Mouse (Mus musculus) kidney, embryonic 14.5 days (tissue): ENCODE measurements around the gene Mob3c. TPM values are rescaled to one million over a fixed set of nuclear protein-coding genes. Genes with fewer than 3 reads are reported as not detected.

Experiments used
- ATAC-seq: fragments of 200-750 bp; cut with Nextera tagmentation; 2 replicates; pipeline ENCODE4 v1.8.0; 2017; ENCODE audit warnings: moderate number of reproducible peaks, mild to moderate bottlenecking, moderate TSS enrichment, moderate library complexity; ENCODE audit not compliant: low FRiP score, low TSS enrichment
- H3K27ac ChIP-seq: fragments of 300-500 bp; sonication (generic); 2 replicates; pipeline ENCODE4 v1.5.1; 2014; ENCODE audit warnings: low read depth, mild to moderate bottlenecking, low read length, moderate library complexity, mixed read lengths
- H3K27me3 ChIP-seq: fragments of 300-500 bp; sonication (generic); 2 replicates; pipeline ENCODE4 v1.6.1; 2014; ENCODE audit warnings: mild to moderate bottlenecking, low read length; ENCODE audit not compliant: control insufficient read depth, insufficient read depth
- H3K36me3 ChIP-seq: fragments of 300-500 bp; sonication (generic); 2 replicates; pipeline ENCODE4 v1.6.1; 2014; ENCODE audit warnings: low read length, mixed read lengths; ENCODE audit not compliant: control insufficient read depth, insufficient read depth
- H3K4me1 ChIP-seq: fragments of 300-500 bp; sonication (generic); 2 replicates; pipeline ENCODE4 v1.6.1; 2014; ENCODE audit warnings: low read length, mixed read lengths; ENCODE audit not compliant: control insufficient read depth, insufficient read depth
- H3K4me2 ChIP-seq: fragments of 300-500 bp; sonication (generic); replicated peaks from 2 replicates; pipeline ENCODE4 v1.6.1; 2014; ENCODE audit warnings: low read depth, mild to moderate bottlenecking, low read length
- H3K4me3 ChIP-seq: fragments of 300-500 bp; sonication (generic); 2 replicates; pipeline ENCODE4 v1.5.1; 2014; ENCODE audit warnings: mild to moderate bottlenecking, low read length
- H3K9ac ChIP-seq: fragments of 300-500 bp; sonication (generic); 2 replicates; pipeline ENCODE4 v1.6.1; 2014; ENCODE audit warnings: low read depth, mild to moderate bottlenecking, low read length, moderate library complexity
- H3K9me3 ChIP-seq: fragments of 300-500 bp; sonication (generic); 2 replicates; pipeline ENCODE4 v1.6.1; 2016; ENCODE audit warnings: low read length; ENCODE audit not compliant: control insufficient read depth
- WGBS: fragments of 180-500 bp; shearing (Covaris S2); extraction: QIAGEN DNeasy Blood & Tissue Kit; methylation state at CpG from one replicate; pipeline ENCODE4 v1.1.7; 2014; 5-methylcytosine and 5-hydroxymethylcytosine counted together
- polyA plus RNA-seq: library from polyadenylated mRNA; unstranded; fragments of >200 nt; fragmentation: Nextera tagmentation; extraction: Ambion mirVana; gene quantifications from 2 replicates; pipeline ENCODE4 v1.2.1, GENCODE M21; 2014

Mob3c gene
- polyA plus RNA-seq, 1 experiment from 2014 or later: 9.9 TPM

DNA sequence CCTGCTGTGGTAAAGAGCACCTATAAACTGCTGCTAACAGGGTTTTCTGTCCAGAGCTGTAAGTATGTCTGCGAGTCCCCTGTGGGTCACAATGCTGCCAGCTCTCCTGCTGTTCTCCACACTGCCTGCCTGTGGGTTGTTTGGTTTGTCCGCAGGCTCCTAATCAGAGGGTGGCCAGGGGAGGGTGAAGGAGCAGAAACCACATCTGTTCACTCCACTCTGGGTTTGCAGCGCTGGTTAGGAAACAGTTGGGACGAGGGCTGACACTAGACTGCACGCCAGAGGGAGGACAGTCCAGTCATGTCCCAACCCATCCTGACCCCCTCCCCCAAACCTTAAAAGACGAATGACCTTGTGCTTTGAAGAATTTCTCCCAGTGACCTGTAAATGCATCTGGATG is 27.2 kb downstream of the Mob3c start:
- H3K4me1 ChIP-seq: no peaks in the 10 kb centered on the region
- peaks cover 14% of the 10 kb centered on the region; the same call in 1 of the 2 replicates for H3K36me3 ChIP-seq
- H3K4me2 ChIP-seq: no peak overlapping the region
- WGBS: 31% methylated on average over 6 of the region's 6 CpGs
- no peak for ATAC-seq
- no peaks in the 10 kb centered on the region for H3K27me3 ChIP-seq
- H3K9me3 ChIP-seq: no peaks in the 10 kb centered on the region
- H3K9ac ChIP-seq: no peak overlapping the region
- H3K27ac ChIP-seq: no peak overlapping the region
- no peak overlapping the region for H3K4me3 ChIP-seq

DNA sequence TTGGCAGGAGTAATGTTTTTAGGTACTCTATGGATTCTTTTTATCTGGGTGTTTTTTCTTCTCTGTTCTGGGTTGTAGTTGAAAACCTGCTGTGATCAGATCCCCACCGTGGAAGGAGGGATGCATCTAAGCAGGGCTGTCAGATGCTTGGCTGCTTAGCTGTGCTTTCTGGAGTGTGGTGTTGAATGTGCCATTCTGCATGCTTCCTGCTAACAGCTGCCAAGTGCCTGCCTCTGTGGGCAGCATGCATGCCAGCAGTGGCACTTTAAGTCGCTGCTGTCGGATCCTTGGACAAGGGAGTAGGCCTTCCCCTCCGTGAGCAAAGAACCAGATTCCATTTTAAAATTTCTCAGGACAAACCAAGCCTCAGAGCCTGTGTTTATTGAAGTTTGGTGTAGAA is 27.7 kb downstream of the Mob3c start:
- H3K4me1 ChIP-seq: no peaks in the 10 kb centered on the region
- H3K4me3 ChIP-seq: no peak overlapping the region
- 72% methylated on average over 4 of the region's 4 CpGs for WGBS
- H3K9me3 ChIP-seq: no peaks in the 10 kb centered on the region
- H3K9ac ChIP-seq: no peak overlapping the region
- no peak overlapping the region for H3K27ac ChIP-seq
- peaks cover 17% of the 10 kb centered on the region; the same call in 1 of the 2 replicates for H3K36me3 ChIP-seq
- no peak for ATAC-seq
- H3K27me3 ChIP-seq: no peaks in the 10 kb centered on the region
- no peak overlapping the region for H3K4me2 ChIP-seq

DNA sequence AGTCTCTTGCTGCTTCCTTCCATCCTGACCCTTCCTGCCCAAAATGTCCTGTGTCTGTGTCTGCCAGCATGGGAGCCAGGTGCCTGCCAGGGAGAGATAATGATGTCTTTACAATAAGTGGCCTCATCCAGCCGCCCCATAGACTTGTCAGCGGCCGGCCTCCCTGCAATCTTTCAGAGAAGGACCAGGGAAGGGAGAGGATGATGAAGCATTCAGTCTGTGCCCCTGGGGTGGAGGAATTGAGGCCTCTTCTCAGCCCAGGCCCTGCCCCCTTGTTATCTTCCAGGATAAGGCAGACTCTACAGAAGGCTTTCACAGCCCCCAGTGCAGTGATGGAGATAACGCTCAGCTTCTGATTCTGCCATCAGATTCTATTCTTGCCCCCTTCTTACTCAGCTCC is 28.4 kb downstream of the Mob3c start:
- ATAC-seq: no peak
- Histone ChIP-seq H3K27me3 (no peaks in the 10 kb centered on the region), H3K27ac (no peak overlapping the region), H3K9me3 (no peaks in the 10 kb centered on the region), H3K9ac (no peak overlapping the region), H3K4me3 (no peak overlapping the region), H3K36me3 (peaks cover 17% of the 10 kb centered on the region; the same call in 1 of the 2 replicates), H3K4me1 (no peaks in the 10 kb centered on the region), H3K4me2 (no peak overlapping the region)
- WGBS: 84% methylated on average over 4 of the region's 4 CpGs

DNA sequence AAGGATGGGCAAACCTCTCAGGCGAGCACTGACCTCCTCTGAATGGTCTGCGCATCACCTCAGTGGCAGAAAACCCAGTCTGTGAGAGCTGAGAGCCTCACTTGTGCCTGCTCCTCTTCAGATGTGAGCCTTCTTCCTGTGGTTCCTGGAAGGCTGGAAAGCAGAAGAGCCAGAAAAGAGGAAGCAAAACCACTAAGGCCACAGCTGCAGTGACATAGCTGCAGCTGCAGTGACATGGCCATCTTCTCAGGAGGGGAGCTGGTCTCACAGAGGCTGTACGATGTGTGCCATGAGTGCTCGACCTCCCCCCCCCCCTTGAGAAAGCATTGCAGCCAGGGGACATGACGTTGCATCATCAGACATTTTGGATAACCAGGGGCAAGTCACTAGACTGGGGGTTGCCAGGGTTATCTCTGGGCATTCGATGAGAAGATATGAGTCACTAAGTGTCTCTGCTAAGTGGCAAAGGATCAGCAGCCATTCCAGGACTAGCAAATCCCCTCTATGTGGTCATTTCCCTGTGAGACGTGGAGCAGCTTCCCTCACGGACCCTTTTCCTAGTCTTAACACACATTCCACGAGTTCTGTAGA is 29.5 kb downstream of the Mob3c start:
- ATAC-seq: no peak
- no peak overlapping the region for H3K27ac ChIP-seq
- H3K9ac ChIP-seq: no peak overlapping the region
- 82% methylated on average over 9 of the region's 9 CpGs for WGBS
- H3K27me3 ChIP-seq: no peaks in the 10 kb centered on the region
- H3K36me3 ChIP-seq: peaks cover 17% of the 10 kb centered on the region; the same call in 1 of the 2 replicates
- no peaks in the 10 kb centered on the region for H3K4me1 ChIP-seq
- no peaks in the 10 kb centered on the region for H3K9me3 ChIP-seq
- H3K4me2 ChIP-seq: no peak overlapping the region
- H3K4me3 ChIP-seq: no peak overlapping the region

DNA sequence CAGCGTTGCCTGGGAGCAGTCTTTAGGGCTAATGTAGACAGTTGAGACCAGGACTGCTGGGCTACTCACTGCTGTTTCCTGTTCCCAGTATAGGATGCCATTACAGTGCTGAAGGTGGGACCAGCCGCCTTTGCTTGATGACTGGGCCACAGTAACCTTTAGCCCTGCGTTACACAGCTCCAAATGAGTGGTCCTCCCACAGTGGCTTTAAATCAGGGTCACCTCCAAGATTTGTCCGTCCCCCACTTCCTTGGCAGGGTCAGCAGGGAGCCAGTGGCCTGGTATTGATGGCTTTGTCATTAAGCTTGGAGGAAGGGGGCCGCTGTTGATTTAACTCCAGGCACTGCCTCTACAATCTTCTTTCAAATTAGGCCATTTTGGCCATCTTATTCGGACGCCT is 35.5 kb downstream of the Mob3c start:
- no peak for ATAC-seq

DNA sequence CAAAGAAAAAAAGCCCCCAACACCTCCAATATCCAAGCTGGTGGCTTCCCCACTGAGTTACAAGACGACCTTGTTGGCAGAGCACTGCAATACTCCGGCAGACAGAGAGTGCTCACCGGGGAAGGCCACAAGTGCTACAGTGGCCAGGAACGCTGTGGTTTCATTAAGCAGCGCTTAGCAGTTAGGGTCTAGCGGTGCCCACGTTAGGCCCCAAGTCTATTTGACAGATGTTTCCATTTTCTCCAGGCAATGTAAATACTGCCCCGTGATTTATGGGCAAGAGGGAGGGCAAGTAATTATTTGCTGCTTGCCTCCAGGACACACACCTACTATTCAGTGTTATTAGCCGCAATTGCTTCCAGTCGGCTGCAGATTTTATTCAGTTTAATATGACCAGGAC is 36.0 kb downstream of the Mob3c start:
- Histone ChIP-seq H3K9ac (no peak overlapping the region), H3K27ac (no peak overlapping the region), H3K27me3 (no peaks in the 10 kb centered on the region), H3K36me3 (0 out of 2 replicates have a peak, but pooled peaks cover 7% of the 10 kb centered on the region), H3K4me1 (no peaks in the 10 kb centered on the region), H3K4me3 (no peak overlapping the region), H3K9me3 (no peaks in the 10 kb centered on the region), H3K4me2 (no peak overlapping the region)
- ATAC-seq: peak; percentile 63; the same call in 1 of the 2 replicates
- WGBS: 18% methylated on average over 10 of the region's 10 CpGs

More for the DNA sequence above, 35.5 kb downstream of the Mob3c start:
- Histone ChIP-seq H3K36me3 (0 out of 2 replicates have a peak, but pooled peaks cover 7% of the 10 kb centered on the region), H3K9me3 (no peaks in the 10 kb centered on the region), H3K4me3 (no peak overlapping the region), H3K9ac (no peak overlapping the region), H3K4me2 (no peak overlapping the region), H3K4me1 (no peaks in the 10 kb centered on the region), H3K27me3 (no peaks in the 10 kb centered on the region), H3K27ac (no peak overlapping the region)
- 36% methylated on average over 7 of the region's 7 CpGs for WGBS

DNA sequence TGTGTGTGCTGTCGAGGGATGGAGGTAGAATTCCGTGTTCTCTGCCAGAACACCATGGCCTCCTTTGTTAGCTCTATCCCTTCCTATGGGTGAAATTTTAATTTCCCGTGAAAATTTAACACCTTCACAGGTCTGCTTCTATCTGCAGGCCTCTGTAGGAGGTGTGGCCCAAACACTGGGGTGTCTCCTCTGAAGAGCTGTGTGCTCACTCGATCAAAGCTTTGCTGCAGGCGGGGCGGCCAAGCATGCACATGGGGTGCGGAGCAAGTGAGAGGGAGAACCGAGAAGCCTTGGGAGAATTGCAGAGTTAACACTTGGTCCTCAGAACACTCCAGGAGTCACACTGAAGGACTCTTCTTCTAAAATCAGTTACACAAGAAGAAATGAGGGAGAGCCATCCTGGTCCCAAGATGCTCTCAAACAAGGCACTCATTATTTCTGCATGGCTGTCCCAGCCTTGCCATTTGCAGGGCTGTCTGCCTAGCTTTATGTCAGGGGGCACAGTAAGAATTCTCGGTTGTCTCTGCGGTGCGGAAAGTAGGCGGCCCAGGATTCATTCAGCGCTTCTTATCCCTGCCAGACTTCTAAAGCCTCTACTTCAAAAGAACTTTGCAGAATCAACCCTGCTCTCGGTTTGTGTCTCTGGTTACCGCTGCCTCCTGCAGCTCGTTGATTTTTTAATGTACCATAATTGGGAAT is 41.8 kb downstream of the Mob3c start:
- H3K36me3 ChIP-seq: peaks cover 7% of the 10 kb centered on the region
- H3K9ac ChIP-seq: no peak overlapping the region
- no peak overlapping the region for H3K27ac ChIP-seq
- no peaks in the 10 kb centered on the region for H3K27me3 ChIP-seq
- H3K4me3 ChIP-seq: no peak overlapping the region
- ATAC-seq: no peak
- no peaks in the 10 kb centered on the region; the same call in 1 of the 2 replicates for H3K4me1 ChIP-seq
- H3K4me2 ChIP-seq: no peak overlapping the region
- no peaks in the 10 kb centered on the region for H3K9me3 ChIP-seq
- 23% methylated on average over 16 of the region's 16 CpGs for WGBS

DNA sequence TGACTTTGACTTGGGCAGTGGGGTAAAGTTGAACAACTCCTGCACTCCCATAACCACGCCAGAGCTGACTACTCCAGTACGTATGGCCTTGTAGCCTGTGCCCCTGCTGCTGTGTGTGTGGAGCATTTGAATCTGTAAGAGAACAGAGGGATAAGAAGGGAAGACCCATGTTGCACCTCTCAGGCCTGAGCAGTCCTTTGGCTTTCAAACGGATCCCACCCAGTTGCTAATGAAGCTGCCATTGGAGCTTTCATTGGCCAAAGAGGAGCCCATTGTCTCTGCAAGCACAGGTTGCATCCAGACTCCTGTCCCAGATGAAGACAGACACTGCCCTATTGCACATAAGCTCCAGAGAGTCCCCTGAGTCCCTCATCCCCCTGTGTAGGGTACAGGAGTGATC is 45.3 kb downstream of the Mob3c start:
- Histone ChIP-seq H3K9ac (no peak overlapping the region), H3K36me3 (peaks cover 7% of the 10 kb centered on the region), H3K27me3 (no peaks in the 10 kb centered on the region), H3K4me3 (no peak overlapping the region), H3K4me1 (peaks cover 6% of the 10 kb centered on the region), H3K9me3 (no peaks in the 10 kb centered on the region), H3K27ac (no peak overlapping the region), H3K4me2 (no peak overlapping the region)
- no peak for ATAC-seq
- WGBS: 76% methylated on average over 3 of the region's 3 CpGs

DNA sequence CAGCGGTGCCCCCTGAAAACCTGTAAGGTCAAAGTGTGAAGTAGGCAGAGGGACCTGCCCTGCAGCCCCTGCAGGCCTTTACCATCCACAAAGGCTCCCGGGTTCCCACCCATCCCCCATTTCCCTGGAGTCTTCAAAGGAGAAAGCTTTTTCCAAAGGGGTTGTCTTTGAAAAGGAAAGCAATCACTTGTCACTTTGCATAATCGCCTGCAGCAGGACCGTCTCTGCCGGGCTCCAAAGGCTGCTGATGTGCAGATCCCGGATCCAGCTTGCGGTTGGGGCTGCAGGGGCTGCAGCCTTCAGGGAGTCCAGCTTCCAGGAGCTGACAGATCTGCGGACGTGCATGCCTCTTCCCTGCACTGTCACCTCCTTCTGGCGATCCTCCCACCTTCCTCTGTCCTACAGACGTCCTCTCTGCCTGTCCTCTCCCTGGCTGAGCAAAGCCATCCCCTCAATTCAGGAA is 50.4 kb downstream of the Mob3c start:
- 4% methylated on average over 11 of the region's 11 CpGs for WGBS
- H3K27ac ChIP-seq: no peak overlapping the region
- H3K9me3 ChIP-seq: no peaks in the 10 kb centered on the region
- no peak for ATAC-seq
- H3K4me2 ChIP-seq: peak overlapping the region; percentile 6; the same call in 1 of the 2 replicates
- H3K9ac ChIP-seq: no peak overlapping the region
- H3K4me1 ChIP-seq: peaks cover 9% of the 10 kb centered on the region
- H3K27me3 ChIP-seq: no peaks in the 10 kb centered on the region
- peaks cover 6% of the 10 kb centered on the region; the same call in 1 of the 2 replicates for H3K36me3 ChIP-seq
- no peak overlapping the region for H3K4me3 ChIP-seq
